Mouse (Mus musculus) gastrocnemius, adult 2 months (tissue): ENCODE results near the gene Palm2. TPM values are rescaled to one million over a fixed set of nuclear protein-coding genes. Genes with fewer than 3 reads are reported as not detected.
A peak's percentile ranks its signal among the peaks of the same experiment; 100 is the strongest.

Experiments
- DNase-seq: peaks from one replicate; pipeline ENCODE4 v3.0.0; 2022
- H3K27ac ChIP-seq: fragments of 200-600 bp; 2 replicates; pipeline ENCODE4 v1.8.1; 2022; ENCODE audit warnings: mild to moderate bottlenecking
- H3K4me3 ChIP-seq: fragments of 200-600 bp; 2 replicates; pipeline ENCODE4 v1.8.1; 2022; ENCODE audit warnings: mild to moderate bottlenecking, moderate library complexity
- CTCF ChIP-seq: fragments of 200-600 bp; IDR thresholded peaks from 2 replicates; pipeline ENCODE4 v1.8.1; 2022; ENCODE audit warnings: antibody characterized with exemption, mild to moderate bottlenecking, moderate library complexity
- intact Hi-C: fragments of 180-260 bp; cut with DNase I; formaldehyde crosslinking; loops from one replicate; pipeline ENCODE4 v1.15.1; 2025
- total RNA-seq, 2 experiments: library from RNA; stranded (reverse); gene quantifications; 2 replicates each; pipeline ENCODE4 v1.2.3; 2021

Gene Palm2
- total RNA-seq, 2 experiments from 2014 or later: 0.28 to 0.98 TPM

- TF ChIP-seq CTCF: no peak
- H3K27ac ChIP-seq: peak overlapping the region; percentile 63
- H3K4me3 ChIP-seq: no peak overlapping the region
- intact Hi-C loops: no loop called here
- no peak for DNase-seq
Measured at GRCm38 (mm10) chr4:57694356-57695136, 260.5 kb downstream of the Palm2 start.

- no peak for DNase-seq
- no peak overlapping the region for H3K4me3 ChIP-seq
- intact Hi-C loops: no loop called here
- no peak for TF ChIP-seq CTCF
- H3K27ac ChIP-seq: no peak overlapping the region
Measured at GRCm38 (mm10) chr4:57696955-57697354, 262.9 kb downstream of the Palm2 start.

GRCm38 (mm10) chr4:57697918-57698611 is 264.0 kb downstream of the Palm2 start:
- TF ChIP-seq CTCF: no peak
- DNase-seq: no peak
- Histone ChIP-seq H3K4me3 (no peak overlapping the region), H3K27ac (no peak overlapping the region)
- intact Hi-C loops: no loop called here

- DNase-seq: no peak
- no peak for TF ChIP-seq CTCF
- H3K4me3 ChIP-seq: no peak overlapping the region
- intact Hi-C loops: no loop called here
- H3K27ac ChIP-seq: no peak overlapping the region
Measured at GRCm38 (mm10) chr4:57701576-57701975, 267.5 kb downstream of the Palm2 start.

- TF ChIP-seq CTCF: no peak
- intact Hi-C loops: no loop called here
- Histone ChIP-seq H3K4me3 (no peak overlapping the region), H3K27ac (no peak overlapping the region)
- no peak for DNase-seq
Measured at GRCm38 (mm10) chr4:57703574-57704470, 269.8 kb downstream of the Palm2 start.

- TF ChIP-seq CTCF: no peak
- DNase-seq: no peak
- intact Hi-C loops: no loop called here
- H3K4me3 ChIP-seq: no peak overlapping the region
- H3K27ac ChIP-seq: no peak overlapping the region
Measured at GRCm38 (mm10) chr4:57704575-57704974, 270.5 kb downstream of the Palm2 start.

- intact Hi-C loops: no loop called here
- no peak overlapping the region for H3K4me3 ChIP-seq
Measured at GRCm38 (mm10) chr4:57715849-57716248, 281.8 kb downstream of the Palm2 start.

GRCm38 (mm10) chr4:57716735-57717134 is 282.7 kb downstream of the Palm2 start:
- no peak for DNase-seq
- no peak overlapping the region for H3K27ac ChIP-seq
- no peak for TF ChIP-seq CTCF
- H3K4me3 ChIP-seq: no peak overlapping the region
- intact Hi-C loops: no loop called here

More at GRCm38 (mm10) chr4:57715849-57716248, 281.8 kb downstream of the Palm2 start:
- no peak overlapping the region for H3K27ac ChIP-seq
- no peak for TF ChIP-seq CTCF
- DNase-seq: no peak

- intact Hi-C loops: no loop called here
- H3K27ac ChIP-seq: no peak within 1 kb of the TSS
- H3K4me3 ChIP-seq: no peak within 1 kb of the TSS
- no peak for DNase-seq
- no peak for TF ChIP-seq CTCF
Measured at GRCm38 (mm10) chr4:57717354-57717753, 283.3 kb downstream of the Palm2 start, which contains the start of gene Akap2. Gene Akap2 (plus strand): TSS chr4:57717657.

- peak; percentile 14; the same call in 1 of the 2 replicates for TF ChIP-seq CTCF
- Histone ChIP-seq H3K4me3 (no peak overlapping the region), H3K27ac (no peak overlapping the region)
- intact Hi-C loops: no loop called here
- no peak for DNase-seq
Measured at GRCm38 (mm10) chr4:57719370-57719769, 285.3 kb downstream of the Palm2 start.

GRCm38 (mm10) chr4:57720869-57721361 is 286.9 kb downstream of the Palm2 start:
- no peak for DNase-seq
- Histone ChIP-seq H3K27ac (no peak overlapping the region), H3K4me3 (no peak overlapping the region)
- intact Hi-C loops: no loop called here
- TF ChIP-seq CTCF: no peak

- intact Hi-C loops: no loop called here
- no peak overlapping the region for H3K4me3 ChIP-seq
- TF ChIP-seq CTCF: no peak
- H3K27ac ChIP-seq: no peak overlapping the region
- DNase-seq: no peak
Measured at GRCm38 (mm10) chr4:57722296-57722695, 288.2 kb downstream of the Palm2 start.
